Mouse (Mus musculus): ENCODE measurements around the gene Aven. TPM values are rescaled to one million over a fixed set of nuclear protein-coding genes. Genes with fewer than 3 reads are reported as not detected.

Gene Aven
- polyA plus RNA-seq, 1 experiment from 2014 or later: 8.7 TPM

DNA sequence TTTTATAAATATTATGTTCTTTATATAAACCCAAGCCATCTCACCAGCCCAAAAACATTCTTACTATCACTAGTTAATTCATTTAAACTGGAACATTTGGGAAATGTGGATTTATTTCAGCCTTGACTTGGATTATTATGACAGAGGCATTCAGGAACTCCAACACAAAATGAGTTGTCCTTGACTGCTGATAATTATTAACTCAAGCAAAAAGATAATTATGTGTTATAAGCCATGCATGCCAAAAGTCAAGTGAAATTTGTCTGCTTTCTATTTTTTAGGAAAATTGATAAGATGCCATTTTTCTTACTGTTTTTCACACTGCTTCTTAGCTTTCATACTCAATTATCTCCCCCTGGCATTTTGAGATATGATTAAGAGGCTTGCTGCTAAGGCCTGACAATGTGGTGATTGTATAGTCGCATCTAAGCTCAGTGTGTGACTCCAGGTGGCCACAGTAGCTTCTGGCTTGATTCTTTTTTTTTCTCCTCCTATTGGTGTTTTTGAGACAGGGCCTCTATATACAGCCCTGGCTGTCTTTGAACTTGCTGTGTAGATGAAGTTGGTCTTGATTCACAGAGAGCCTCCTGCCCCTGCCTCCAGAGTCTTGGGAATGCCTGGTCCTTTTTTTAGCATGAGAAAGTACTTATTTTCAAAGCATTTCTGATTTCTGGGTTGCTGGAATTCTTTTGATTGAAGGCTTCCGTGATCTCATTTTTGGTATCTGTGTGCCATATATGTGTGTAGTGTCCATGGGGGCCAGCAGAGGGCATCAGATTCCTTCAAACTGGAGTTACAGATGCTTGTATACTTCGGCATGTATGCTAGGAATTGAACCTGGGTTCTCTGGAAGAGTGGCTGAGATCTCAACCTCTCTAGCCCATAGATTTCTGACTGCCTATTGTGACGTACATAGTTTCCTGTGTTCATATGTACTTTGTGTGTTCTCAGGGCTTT lies 28.0 kb downstream of the Aven start:
- Histone ChIP-seq H3K9ac (no peak overlapping the region), H3K27me3 (no peaks in the 10 kb centered on the region), H3K4me2 (replicated peaks) (no peak overlapping the region), H3K36me3 (no peaks in the 10 kb centered on the region), H3K9me3 (no peaks in the 10 kb centered on the region), H3K4me3 (no peak overlapping the region), H3K27ac (no peak overlapping the region), H3K4me1 (no peaks in the 10 kb centered on the region)
- no peak for ATAC-seq (ENCODE audit: insufficient number of reproducible peaks, insufficient read depth, low FRiP score, low TSS enrichment)
- WGBS: 90% methylated on average over 4 of the region's 4 CpGs

DNA sequence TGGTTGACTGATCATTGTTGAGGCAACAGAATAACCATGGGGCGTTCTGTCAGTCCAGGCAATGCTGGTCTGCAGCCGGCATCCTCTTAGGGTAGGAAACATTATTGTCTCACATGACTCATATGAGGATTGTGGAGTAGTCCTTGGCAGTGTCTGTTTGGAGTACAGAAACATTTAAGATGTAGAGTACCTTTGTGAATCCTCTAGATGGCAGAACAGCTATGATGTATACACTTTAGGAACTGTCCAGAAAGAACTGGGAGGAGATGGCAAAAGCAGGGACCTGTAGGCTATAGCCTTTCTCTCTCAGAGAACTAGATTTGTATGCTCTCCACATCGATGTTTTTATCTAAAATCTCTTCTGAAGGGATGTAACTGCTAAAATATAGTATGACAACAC lies 34.2 kb downstream of the Aven start:
- ATAC-seq (ENCODE audit: insufficient number of reproducible peaks, insufficient read depth, low FRiP score, low TSS enrichment): no peak
- no peak overlapping the region for H3K4me2 ChIP-seq (replicated peaks)
- H3K4me1 ChIP-seq: no peaks in the 10 kb centered on the region
- no peaks in the 10 kb centered on the region for H3K9me3 ChIP-seq
- no peak overlapping the region for H3K4me3 ChIP-seq
- H3K9ac ChIP-seq: no peak overlapping the region
- 84% methylated on average over 3 of the region's 3 CpGs for WGBS
- no peaks in the 10 kb centered on the region for H3K36me3 ChIP-seq
- no peaks in the 10 kb centered on the region for H3K27me3 ChIP-seq
- H3K27ac ChIP-seq: no peak overlapping the region

DNA sequence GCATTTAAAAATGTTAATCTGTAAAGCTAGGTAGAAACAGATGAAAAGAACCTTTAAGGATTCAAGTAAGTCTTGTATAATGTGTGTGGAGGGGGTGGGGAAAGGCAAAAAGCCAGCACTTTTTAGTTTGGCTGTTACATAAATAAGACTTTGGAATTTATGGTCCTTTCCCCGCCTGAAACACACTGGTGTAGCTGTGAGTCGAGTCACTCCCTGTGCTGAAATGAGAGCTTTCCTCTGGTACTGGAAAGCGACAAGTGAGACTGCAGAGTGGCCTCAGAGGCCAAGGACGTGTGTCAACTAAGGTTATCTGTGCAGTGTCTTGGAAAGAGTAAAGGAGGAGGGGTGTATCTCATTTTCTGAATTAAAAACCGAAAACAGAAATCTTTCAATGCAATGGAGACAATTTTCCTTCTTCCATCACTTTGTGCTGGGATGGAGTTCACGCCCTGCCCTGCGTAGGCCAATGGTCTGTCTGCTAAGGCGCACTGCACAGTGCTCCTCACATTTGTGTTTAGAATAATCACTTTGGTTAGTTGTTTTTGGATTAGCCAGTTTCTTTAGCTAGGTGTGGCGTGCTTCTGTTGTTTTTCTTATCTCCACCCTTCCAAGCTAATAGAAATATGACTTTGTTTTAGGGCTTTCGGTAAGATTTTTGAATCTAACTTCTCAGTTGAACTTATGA lies 40.2 kb downstream of the Aven start:
- no peak overlapping the region for H3K27ac ChIP-seq
- no peaks in the 10 kb centered on the region for H3K27me3 ChIP-seq
- no peaks in the 10 kb centered on the region for H3K9me3 ChIP-seq
- H3K36me3 ChIP-seq: no peaks in the 10 kb centered on the region
- H3K4me1 ChIP-seq: no peaks in the 10 kb centered on the region
- 78% methylated on average over 10 of the region's 10 CpGs for WGBS
- ATAC-seq (ENCODE audit: insufficient number of reproducible peaks, insufficient read depth, low FRiP score, low TSS enrichment): no peak
- no peak overlapping the region for H3K4me3 ChIP-seq
- H3K9ac ChIP-seq: no peak overlapping the region
- no peak overlapping the region for H3K4me2 ChIP-seq (replicated peaks)

DNA sequence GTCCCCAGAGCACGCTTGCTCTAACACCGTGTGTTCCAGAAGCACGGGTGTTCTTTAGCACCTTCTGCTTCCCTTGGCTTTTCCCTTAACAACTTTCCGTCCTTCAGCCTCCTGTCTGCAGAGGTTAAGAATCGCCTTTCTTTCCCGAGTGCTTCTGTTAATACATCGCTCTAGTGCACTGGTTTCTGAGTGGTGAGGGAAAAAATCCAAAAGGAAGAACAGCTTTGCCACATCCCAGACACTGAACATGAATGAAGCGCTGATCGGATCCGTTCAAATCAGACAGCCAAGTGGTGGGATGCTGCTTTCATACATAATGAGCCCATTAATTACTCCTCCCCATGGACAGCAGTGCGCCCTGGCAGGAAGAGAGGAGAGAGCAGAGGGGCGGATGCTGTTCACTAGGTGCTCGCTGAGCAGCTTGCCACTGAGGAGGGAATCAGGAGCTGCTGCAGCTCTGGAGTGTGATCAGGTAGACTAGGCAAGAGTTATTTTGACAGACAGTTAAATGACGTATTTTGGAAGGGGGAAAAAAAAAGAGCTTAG lies 42.0 kb downstream of the Aven start:
- Histone ChIP-seq H3K27me3 (no peaks in the 10 kb centered on the region), H3K9ac (no peak overlapping the region), H3K36me3 (no peaks in the 10 kb centered on the region), H3K9me3 (no peaks in the 10 kb centered on the region), H3K4me3 (no peak overlapping the region), H3K27ac (no peak overlapping the region), H3K4me2 (replicated peaks) (no peak overlapping the region), H3K4me1 (no peaks in the 10 kb centered on the region)
- no peak for ATAC-seq (ENCODE audit: insufficient number of reproducible peaks, insufficient read depth, low FRiP score, low TSS enrichment)
- WGBS: 54% methylated on average over 14 of the region's 14 CpGs

DNA sequence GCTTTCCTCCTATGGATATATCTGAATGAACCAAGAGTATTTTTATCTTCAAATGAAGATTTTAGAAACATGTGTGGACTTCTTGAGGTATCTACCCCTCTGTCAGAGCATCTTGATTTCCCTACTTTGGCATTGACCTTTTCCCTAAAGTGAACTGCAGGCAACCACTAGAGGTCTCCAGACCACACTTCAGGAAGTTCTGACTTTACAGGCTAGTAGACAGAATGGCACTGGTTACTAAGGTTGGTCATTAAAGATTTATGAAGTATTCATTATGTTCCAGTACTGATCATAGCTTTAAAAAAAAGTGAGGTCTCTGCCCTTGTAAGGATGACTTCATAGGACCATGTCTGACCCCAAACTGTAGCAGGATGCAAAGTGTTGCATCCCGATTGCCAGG lies 46.0 kb downstream of the Aven start:
- no peak overlapping the region for H3K27ac ChIP-seq
- H3K9ac ChIP-seq: no peak overlapping the region
- no peak for ATAC-seq (ENCODE audit: insufficient number of reproducible peaks, insufficient read depth, low FRiP score, low TSS enrichment)
- H3K4me1 ChIP-seq: no peaks in the 10 kb centered on the region
- H3K36me3 ChIP-seq: no peaks in the 10 kb centered on the region
- H3K27me3 ChIP-seq: no peaks in the 10 kb centered on the region
- no peaks in the 10 kb centered on the region for H3K9me3 ChIP-seq
- no peak overlapping the region for H3K4me2 ChIP-seq (replicated peaks)
- WGBS: 97% methylated on average over 1 of the region's 1 CpGs
- no peak overlapping the region for H3K4me3 ChIP-seq

DNA sequence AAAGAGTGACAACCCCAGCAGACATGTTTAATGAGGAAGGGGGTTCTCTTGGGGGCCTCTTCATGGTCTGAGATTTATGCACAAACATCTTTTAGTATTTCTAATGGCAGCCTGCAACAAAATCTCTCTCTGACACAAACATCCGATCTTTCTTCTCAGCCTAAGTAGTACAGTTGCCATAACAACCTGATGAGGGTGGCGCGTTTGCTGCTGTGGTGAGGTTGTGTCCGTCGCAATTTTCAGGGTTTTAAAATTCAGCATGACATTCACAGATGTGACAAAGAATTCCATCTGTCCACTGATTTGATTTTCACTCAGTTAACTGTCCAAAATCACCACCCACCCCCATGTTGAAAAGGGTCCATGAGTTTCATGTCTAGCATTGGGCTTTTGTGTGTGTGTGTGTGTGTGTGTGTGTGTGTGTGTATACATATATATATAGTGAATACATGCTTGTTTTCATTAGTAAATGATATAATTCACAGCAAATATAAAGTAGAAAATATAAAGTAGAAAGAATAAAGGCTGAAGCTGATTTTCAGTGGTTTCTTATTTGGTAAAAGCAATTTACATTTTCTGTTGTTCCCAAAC lies 49.0 kb downstream of the Aven start:
- Histone ChIP-seq H3K9me3 (no peaks in the 10 kb centered on the region), H3K4me1 (no peaks in the 10 kb centered on the region), H3K4me3 (no peak overlapping the region), H3K27ac (no peak overlapping the region), H3K4me2 (replicated peaks) (no peak overlapping the region), H3K9ac (no peak overlapping the region), H3K27me3 (no peaks in the 10 kb centered on the region), H3K36me3 (no peaks in the 10 kb centered on the region)
- no peak for ATAC-seq (ENCODE audit: insufficient number of reproducible peaks, insufficient read depth, low FRiP score, low TSS enrichment)
- 79% methylated on average over 5 of the region's 5 CpGs for WGBS

DNA sequence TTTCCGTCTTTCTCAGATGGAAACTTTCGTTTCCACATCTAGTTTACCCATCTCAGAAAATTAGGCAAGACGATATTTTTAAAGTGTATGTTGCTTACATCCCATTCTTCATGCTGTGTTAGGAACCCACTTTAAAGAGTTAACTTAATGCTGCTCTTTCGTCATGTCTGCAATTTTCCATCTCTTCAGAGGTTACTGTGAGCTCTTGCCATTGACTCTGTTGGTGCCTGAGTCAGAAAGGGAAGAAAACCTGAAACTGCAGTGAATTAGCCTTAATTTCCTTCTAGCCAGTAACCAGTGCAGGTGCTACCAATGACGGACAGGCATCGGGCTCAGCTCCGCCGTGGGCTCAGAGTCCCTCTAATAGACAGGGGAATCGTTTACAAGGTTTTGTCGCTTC lies 63.8 kb downstream of the Aven start:
- no peak overlapping the region for H3K9ac ChIP-seq
- no peaks in the 10 kb centered on the region for H3K9me3 ChIP-seq
- H3K27me3 ChIP-seq: no peaks in the 10 kb centered on the region
- 81% methylated on average over 10 of the region's 10 CpGs for WGBS
- no peak overlapping the region for H3K4me3 ChIP-seq
- ATAC-seq (ENCODE audit: insufficient number of reproducible peaks, insufficient read depth, low FRiP score, low TSS enrichment): no peak
- H3K36me3 ChIP-seq: no peaks in the 10 kb centered on the region
- H3K4me2 ChIP-seq (replicated peaks): no peak overlapping the region
- H3K4me1 ChIP-seq: no peaks in the 10 kb centered on the region
- H3K27ac ChIP-seq: no peak overlapping the region

DNA sequence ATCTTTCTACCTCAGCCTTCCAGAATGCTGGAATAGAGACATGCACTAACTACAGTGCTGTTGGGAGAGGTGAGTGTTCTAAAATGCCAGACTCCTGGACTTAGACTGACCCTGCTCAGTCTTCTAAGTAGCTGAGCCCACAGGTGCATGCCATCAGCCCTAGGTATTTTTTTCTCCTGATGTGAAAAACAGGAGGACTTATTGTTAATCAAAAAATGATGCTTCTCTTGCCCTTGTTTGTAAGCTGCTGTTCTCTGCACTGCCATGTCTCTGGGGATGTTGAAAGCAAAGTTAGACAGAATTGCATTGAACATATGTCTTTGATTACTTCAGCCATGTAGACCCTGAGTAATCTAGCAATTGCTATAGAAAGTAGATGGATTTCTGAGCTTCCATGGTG lies 64.7 kb downstream of the Aven start:
- no peak overlapping the region for H3K27ac ChIP-seq
- H3K27me3 ChIP-seq: no peaks in the 10 kb centered on the region
- no peak overlapping the region for H3K4me3 ChIP-seq
- no peaks in the 10 kb centered on the region for H3K4me1 ChIP-seq
- no peak for ATAC-seq (ENCODE audit: insufficient number of reproducible peaks, insufficient read depth, low FRiP score, low TSS enrichment)
- no peak overlapping the region for H3K9ac ChIP-seq
- H3K4me2 ChIP-seq (replicated peaks): no peak overlapping the region
- no peaks in the 10 kb centered on the region for H3K36me3 ChIP-seq
- H3K9me3 ChIP-seq: no peaks in the 10 kb centered on the region

DNA sequence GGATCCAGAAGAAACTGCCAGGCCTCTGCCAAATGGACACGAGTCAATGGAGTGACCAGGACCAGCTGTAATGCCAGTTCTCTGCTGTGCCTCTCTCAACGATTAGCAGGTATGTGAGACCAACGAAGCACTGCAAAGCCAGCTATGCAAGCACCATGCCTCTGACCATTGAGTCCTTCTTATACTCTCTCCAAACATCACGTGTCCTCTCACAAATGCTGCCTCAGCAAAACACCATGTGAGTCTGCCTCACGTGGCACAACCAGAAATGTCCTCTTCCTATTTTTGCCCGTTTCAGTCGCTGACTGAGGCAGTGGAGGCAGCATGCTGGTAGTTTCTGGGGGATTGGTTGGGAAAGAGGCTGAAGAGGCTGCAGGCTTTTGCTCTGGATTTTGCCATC lies 68.8 kb downstream of the Aven start:
- Histone ChIP-seq H3K36me3 (no peaks in the 10 kb centered on the region), H3K4me3 (no peak overlapping the region), H3K4me2 (replicated peaks) (no peak overlapping the region), H3K9ac (no peak overlapping the region), H3K9me3 (no peaks in the 10 kb centered on the region), H3K4me1 (no peaks in the 10 kb centered on the region), H3K27me3 (no peaks in the 10 kb centered on the region), H3K27ac (no peak overlapping the region)
- 88% methylated on average over 7 of the region's 7 CpGs for WGBS
- ATAC-seq (ENCODE audit: insufficient number of reproducible peaks, insufficient read depth, low FRiP score, low TSS enrichment): no peak

DNA sequence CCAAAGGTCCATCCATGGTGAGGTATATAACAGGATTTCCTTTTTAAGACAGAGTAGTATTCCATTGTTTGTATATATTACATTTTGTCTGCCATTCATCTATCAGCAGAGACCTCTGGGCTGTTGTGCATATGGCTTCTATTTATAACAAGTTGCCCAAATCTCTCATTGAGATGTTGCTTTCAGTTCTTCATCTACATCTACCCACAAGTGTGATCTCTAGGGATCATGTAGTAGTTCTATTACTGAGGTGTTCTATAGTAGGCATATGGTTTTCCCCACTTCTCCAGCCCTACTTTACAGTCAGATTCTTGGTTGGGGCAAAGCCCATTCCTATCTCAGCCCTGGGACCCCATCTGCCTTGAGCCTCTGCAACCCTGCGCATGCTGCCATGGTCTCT lies 72.3 kb downstream of the Aven start:
- H3K4me2 ChIP-seq (replicated peaks): no peak overlapping the region
- no peaks in the 10 kb centered on the region for H3K4me1 ChIP-seq
- H3K9me3 ChIP-seq: no peaks in the 10 kb centered on the region
- no peak overlapping the region for H3K4me3 ChIP-seq
- no peak overlapping the region for H3K27ac ChIP-seq
- no peaks in the 10 kb centered on the region for H3K36me3 ChIP-seq
- 100% methylated on average over 1 of the region's 1 CpGs for WGBS
- H3K27me3 ChIP-seq: no peaks in the 10 kb centered on the region
- ATAC-seq (ENCODE audit: insufficient number of reproducible peaks, insufficient read depth, low FRiP score, low TSS enrichment): no peak
- H3K9ac ChIP-seq: no peak overlapping the region

DNA sequence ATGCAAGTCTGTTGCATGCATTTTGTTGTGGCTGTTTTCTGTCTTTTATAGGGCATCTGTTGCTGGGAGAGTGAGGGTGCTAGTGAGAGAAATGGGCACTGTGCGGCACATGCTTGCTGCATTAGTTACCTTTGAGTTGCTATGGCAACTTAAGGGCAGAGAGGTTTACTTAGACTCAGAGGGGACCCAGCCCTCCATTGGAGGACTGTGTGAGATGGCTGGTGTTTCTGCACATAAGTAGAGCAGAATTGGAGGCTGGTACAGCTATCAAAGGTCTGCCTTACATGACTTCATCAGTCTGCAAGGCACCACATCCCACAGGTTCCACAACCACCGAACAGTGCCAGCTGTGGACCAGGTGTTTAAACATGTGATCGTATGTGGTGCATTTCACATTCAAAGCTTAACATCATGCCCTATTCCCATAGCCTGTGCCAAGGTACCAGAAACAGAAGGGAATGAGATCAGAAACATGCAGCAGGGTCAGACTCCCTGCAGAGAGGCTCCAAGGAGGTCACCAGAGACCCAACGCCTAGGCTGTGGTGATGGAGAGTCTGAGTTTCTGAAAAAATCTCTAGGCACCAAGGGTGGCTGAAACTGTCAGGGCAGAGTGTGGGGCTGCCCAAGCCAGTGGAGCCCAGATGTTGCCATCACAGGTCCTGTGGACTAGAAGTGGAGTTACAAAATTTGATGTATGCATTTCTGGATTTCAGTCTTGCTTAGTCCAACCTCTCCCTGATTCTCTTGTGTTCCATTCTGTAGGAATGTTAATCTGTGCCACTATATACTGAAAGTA lies 73.7 kb downstream of the Aven start:
- 68% methylated on average over 4 of the region's 4 CpGs for WGBS
- no peaks in the 10 kb centered on the region for H3K4me1 ChIP-seq
- H3K27me3 ChIP-seq: no peaks in the 10 kb centered on the region
- H3K4me2 ChIP-seq (replicated peaks): no peak overlapping the region
- no peak for ATAC-seq (ENCODE audit: insufficient number of reproducible peaks, insufficient read depth, low FRiP score, low TSS enrichment)
- no peak overlapping the region for H3K4me3 ChIP-seq
- no peak overlapping the region for H3K9ac ChIP-seq
- no peaks in the 10 kb centered on the region for H3K36me3 ChIP-seq
- H3K9me3 ChIP-seq: no peaks in the 10 kb centered on the region
- no peak overlapping the region for H3K27ac ChIP-seq
